Mouse (Mus musculus): Measurements from ENCODE around the gene Prss47.

- TF ChIP-seq CTCF (IDR thresholded peaks at IDR 0.05; ENCODE audit: low read depth, low read length): no peak
- no peak for TF ChIP-seq GATA1 (IDR thresholded peaks at IDR 0.05; ENCODE audit: borderline replicate concordance, low read length)
- TF ChIP-seq TAL1 (conservative IDR thresholded peaks at IDR 0.05; ENCODE audit: low read depth, low read length): no peak
- TF ChIP-seq POLR2AphosphoS5 (IDR thresholded peaks at IDR 0.05; ENCODE audit: insufficient replicate concordance, low read depth, low read length): no peak
These were observed at the start of gene Prss47 for GRCm38 (mm10) chr13:65052660-65053059.
